Mouse (Mus musculus): ENCODE data around the gene Prkag2. TPM values are rescaled to one million over a fixed set of nuclear protein-coding genes. Genes with fewer than 3 reads are reported as not detected.

Prkag2 gene
- total RNA-seq, 2 experiments from 2014 or later, result 9.0 to 14.9 TPM

- no peak for DNase-seq
- intact Hi-C loops (cut with DNase I), result no loop called here
Measured at GRCm38 (mm10) chr5:24979312-24979967, 121.0 kb downstream of the Prkag2 start.

DNA sequence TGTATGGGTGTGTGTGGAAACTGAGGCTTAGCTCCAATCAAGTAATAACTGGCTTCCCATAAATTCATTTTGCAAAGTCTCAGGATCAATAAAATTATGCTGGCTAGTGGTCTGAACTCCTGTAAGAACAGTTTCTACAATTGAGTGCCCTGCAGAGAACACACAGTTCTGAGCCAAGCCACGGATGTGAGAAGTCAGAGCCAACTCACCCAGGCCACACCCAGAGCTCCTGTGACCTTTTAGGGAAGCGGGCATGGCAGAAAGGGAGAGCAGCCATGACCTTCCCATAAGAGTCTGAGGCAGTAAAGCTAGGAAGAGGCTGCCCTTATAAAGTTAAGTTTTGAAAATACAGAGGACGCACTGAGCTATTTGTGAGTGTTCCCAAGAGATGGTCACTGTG is 123.5 kb downstream of the Prkag2 start:
- no peak for DNase-seq
- intact Hi-C loops (cut with DNase I), result no loop called here

DNA sequence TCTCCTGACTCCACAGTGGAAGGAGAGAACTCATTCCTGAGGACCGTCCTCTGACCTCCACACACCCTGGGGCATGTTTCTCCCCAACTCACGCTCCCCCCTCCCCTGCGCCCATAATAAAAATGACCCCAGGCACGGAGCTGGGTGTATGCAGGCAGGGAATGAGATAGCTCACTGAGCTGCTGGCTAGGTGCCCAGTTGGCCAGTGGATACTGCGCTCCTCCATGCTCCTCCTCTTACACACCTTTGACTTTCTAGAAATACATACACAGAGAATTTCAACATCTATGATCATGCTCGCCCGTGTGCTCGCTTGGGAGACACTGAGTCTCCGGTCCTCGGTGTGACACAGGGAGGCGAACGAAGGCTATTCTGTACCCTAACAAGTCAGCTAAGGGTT is 124.2 kb downstream of the Prkag2 start:
- intact Hi-C loops (cut with DNase I), result no loop called here
- DNase-seq, result no peak

GRCm38 (mm10) chr5:24975100-24975499 is 125.3 kb downstream of the Prkag2 start:
- intact Hi-C loops (cut with DNase I), result no loop called here

DNA sequence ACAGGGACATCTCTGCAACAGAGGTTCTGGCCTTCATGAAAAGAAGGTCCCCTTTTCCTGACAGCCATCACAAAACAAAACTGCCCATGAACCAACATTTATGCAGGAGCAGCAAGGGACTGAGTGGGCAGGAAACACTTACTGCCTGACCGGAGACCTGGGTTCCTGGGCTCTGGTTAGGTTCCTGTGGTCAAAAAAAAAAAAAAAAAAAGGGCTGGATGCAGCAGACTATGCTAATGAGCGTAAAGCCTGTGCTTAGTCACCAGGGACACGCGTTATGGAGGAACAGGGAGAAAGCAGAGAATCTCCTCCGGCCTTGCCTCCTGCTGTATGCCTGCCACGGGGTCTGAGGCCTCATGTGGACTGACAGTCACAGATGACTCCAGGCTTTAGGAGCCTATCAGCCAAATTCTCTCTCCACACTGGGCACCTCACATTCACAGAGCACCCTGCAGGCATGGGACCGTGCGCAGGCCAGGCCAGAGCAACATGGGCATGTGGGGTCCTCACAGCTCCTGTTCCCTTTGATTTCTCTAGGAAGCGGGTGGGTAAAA is 126.7 kb downstream of the Prkag2 start:
- intact Hi-C loops (cut with DNase I), result no loop called here
- no peak for DNase-seq

More at GRCm38 (mm10) chr5:24975100-24975499, 125.3 kb downstream of the Prkag2 start:
- DNase-seq, result no peak

DNA sequence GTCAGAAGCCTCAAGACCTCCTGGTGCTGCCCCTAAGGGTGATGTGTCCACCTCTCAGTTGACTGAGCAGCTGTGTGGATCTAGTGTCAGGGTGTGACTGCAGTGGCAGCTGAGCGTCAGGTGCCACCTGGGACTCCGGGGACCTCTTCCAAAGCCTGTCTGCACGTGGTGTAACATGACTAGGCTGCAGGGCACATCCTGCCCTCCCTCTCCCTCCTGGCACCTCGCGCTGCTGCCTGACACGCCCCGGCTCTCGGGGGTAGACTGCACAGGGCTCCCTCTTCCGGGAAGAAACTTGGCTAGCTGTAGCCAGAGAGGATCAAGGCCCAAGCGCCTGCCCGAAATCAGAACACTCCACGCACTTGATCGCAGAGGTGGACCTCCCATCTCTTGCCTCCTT is 127.2 kb downstream of the Prkag2 start:
- intact Hi-C loops (cut with DNase I), result no loop called here
- DNase-seq, result peak; percentile 47 to 64

DNA sequence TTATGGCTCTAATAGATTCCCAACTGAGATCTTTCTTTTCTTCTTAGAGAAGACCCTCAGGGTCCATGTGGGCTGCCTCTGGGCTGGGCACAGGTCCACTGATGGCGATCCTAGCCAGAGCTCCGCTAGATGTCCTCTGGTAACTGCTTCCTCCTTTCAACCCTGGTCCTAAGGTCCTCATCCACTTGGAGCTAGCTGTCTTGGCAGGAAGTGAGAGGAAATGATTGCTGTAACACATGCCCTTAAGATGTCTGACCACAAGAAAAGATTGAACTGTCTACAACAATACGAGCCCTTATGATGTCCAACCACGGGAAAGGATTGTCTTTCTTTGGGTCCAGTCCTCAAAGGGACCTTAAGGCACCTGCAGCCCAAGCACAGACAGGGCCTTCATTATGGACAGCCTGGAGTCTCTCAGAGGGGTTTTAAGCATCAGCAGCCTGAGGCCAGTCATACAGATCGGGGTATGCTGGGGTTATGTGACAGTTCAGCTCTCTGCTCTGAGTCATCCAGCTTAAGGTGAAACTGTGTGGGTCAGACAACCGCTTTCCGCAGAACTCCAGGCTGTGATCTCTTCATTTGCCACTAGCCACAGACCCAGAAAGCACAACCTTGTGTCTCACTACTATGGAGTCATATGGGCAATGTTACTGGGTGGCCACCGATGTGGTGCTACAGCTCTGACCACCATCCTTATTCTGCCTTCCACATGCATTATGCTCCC is 129.7 kb downstream of the Prkag2 start:
- intact Hi-C loops (cut with DNase I), result no loop called here
- no peak for DNase-seq

GRCm38 (mm10) chr5:24969241-24969880 is 131.1 kb downstream of the Prkag2 start:
- no peak for DNase-seq
- intact Hi-C loops (cut with DNase I), result no loop called here

GRCm38 (mm10) chr5:24968792-24969191 is 131.7 kb downstream of the Prkag2 start:
- intact Hi-C loops (cut with DNase I), result no loop called here
- DNase-seq, result no peak

- no peak for DNase-seq
- intact Hi-C loops (cut with DNase I), result no loop called here
Measured at GRCm38 (mm10) chr5:24967898-24968535, 132.4 kb downstream of the Prkag2 start.

GRCm38 (mm10) chr5:24963776-24964175 is 136.7 kb downstream of the Prkag2 start:
- intact Hi-C loops (cut with DNase I), result no loop called here
- peak; percentile 51 to 70 for DNase-seq

- DNase-seq, result peak; percentile 75 to 77
- intact Hi-C loops (cut with DNase I), result loop anchor here (1.0 kb wide), 1 partner anchor 51 kb away; no protein-coding TSS in a partner anchor
Measured at GRCm38 (mm10) chr5:24960791-24961190, 139.7 kb downstream of the Prkag2 start.

GRCm38 (mm10) chr5:24959758-24960157 is 140.7 kb downstream of the Prkag2 start:
- intact Hi-C loops (cut with DNase I), result loop anchor here (1.0 kb wide), 1 partner anchor 50 kb away; no protein-coding TSS in a partner anchor
- no peak for DNase-seq

- intact Hi-C loops (cut with DNase I), result no loop called here
- no peak for DNase-seq
Measured at GRCm38 (mm10) chr5:24958596-24958995, 141.8 kb downstream of the Prkag2 start.

GRCm38 (mm10) chr5:24956891-24957290 is 143.6 kb downstream of the Prkag2 start:
- no peak for DNase-seq

DNA sequence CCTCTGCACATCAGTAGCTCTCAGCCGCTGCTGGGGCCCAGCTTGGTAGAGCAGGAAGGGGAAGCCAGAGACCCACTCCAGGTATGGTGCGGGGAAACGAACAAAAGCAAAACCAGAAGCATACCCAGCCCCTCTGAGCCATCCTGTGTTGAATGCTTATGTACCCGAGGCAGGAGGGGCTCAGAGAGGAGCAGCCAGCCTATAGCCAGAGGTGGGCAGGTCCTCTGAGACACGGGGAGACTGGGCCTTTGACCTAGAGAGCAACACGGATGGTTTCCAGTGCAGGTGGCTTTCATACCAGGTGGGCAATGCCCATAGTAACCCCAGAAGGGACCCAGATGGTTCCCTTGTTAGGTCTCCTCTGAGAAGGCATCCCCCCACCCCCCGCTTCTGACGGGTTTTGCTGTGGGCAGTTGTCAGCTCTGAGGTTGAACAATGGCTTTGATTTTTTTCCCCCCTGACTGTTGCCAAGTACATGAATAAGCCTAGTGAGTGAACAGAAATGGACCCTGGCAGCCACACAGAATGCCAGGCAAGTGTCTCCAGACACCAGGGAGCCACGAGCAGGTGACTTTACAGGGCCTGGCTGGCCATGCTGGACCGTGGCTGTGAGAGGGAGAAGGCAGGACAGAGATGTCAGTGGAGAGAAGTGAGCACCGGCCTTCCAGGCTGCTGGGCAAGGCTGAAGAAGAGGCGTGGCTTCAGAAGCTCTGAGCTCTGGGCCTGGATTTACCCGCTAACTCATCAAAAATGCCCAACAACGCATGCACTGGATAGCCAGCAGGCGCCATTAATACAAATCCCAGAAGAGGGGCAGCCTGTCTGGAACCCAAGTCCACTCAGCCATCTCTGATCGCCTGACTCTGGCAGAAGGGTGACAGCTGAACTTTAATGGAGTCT is 147.3 kb downstream of the Prkag2 start:
- intact Hi-C loops (cut with DNase I), result no loop called here
- DNase-seq, result no peak

More at GRCm38 (mm10) chr5:24956891-24957290, 143.6 kb downstream of the Prkag2 start:
- intact Hi-C loops (cut with DNase I), result no loop called here

DNA sequence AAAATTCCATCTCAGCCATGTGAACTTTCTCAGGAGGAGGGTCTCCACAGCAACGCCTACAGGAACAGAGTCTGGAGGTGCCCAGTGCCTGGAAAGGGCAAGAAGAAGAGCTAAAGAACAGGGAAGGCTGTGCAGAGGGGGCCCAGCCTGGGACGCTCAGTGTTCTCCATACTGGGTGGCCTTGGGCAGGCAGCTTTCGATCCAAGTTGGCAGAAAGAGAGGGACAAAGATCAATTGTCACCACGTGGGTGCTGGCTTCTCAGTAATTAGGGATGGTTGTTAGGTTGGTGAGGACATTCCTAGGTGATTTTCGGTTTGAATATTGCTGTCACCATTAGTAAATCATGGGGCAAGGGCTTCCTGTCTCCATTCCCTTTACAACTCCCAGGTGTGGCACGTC is 148.2 kb downstream of the Prkag2 start:
- intact Hi-C loops (cut with DNase I), result no loop called here

GRCm38 (mm10) chr5:24950891-24951574 is 149.4 kb downstream of the Prkag2 start:
- no peak for DNase-seq
- intact Hi-C loops (cut with DNase I), result no loop called here

More for the DNA sequence above, 148.2 kb downstream of the Prkag2 start:
- DNase-seq, result no peak

GRCm38 (mm10) chr5:24950039-24950438 is 150.4 kb downstream of the Prkag2 start:
- intact Hi-C loops (cut with DNase I), result no loop called here
- no peak for DNase-seq
